Mouse (Mus musculus): Measurements from ENCODE around the gene Armc8.

Gene Armc8

DNA sequence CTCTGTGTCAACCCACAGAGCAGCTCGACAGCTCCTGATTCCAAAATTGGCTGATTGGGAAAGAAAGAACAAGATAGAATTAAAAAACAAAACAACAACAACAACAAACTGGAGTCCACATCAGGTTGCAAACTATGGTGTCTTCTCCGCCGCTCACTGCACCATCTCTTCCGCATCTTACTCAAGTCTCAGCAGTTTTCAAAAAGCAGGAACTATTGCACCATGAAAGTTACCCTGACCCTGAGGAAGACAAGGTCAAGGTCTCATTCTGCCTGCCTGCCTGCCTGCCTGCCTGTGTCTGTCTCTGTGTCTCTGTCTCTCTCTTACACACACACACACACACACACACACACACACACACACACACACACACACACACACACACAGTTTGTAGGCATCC lies 69.4 kb downstream of the Armc8 start:
- no peak for DNase-seq (ENCODE audit: low spot score)

DNA sequence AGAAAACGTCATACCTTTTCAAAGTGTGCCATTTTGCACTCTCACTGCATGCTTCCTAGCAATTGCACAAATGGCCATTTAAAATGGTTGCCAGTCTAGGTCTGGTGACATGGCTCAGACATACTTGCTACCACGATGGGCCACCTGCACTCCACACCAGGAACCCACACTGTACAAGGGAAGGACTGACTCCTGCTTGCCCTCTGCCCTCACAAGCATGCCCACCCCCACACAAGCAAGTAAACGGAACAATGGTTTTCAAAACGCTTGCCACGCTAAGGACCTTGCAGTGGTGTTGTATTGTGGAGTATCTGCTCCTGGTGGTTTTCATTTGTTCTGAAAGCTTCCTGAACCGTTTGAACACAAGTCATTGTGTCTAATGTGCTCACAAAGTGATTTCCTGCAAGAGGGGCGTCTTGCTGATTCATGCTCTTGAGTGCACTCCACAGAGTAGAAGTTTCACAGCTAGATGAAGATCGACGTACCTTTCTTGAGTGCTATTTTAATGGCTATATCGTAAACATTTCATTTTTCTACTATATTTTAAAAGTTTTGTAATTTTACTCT lies 76.0 kb downstream of the Armc8 start:
- no peak for DNase-seq (ENCODE audit: low spot score)

DNA sequence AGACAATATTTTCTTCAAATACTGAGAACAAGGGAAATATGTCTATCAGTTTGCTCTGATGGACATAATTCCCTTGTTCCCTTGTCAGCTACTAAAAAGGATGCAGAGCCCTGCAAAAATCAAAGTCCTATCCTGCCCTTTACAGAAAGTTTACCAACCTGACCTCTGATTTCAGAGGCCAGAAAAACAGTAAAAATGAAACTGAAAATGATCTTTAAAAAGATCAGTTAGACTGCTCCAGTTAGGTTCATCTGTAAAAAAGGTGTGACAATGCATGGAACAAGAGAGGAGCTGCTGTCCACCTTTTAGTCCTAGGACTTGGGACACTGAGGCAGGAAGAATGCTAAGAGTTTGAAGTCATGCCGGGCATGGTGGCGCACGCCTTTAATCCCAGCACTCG lies 77.6 kb downstream of the Armc8 start:
- no peak for DNase-seq (ENCODE audit: low spot score)

DNA sequence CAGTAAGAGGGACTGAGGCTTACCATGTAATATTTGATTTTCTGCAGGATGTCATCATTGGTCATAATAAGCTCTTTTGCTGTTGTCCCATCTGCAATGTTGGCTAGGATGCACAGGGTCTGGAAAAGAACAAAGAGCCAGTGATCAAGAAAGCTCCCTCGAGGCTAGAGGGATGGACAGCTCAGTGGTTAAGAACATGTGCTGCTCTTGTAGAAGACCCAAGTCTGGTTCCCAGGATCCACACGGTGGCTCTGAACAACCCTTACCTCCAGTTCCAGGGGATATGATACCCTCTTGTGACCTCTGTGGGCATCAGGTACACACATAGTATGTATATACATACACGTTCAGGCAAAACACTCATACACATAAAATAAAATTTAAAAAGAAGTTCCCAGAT lies 80.9 kb downstream of the Armc8 start:
- no peak for DNase-seq (ENCODE audit: low spot score)

DNA sequence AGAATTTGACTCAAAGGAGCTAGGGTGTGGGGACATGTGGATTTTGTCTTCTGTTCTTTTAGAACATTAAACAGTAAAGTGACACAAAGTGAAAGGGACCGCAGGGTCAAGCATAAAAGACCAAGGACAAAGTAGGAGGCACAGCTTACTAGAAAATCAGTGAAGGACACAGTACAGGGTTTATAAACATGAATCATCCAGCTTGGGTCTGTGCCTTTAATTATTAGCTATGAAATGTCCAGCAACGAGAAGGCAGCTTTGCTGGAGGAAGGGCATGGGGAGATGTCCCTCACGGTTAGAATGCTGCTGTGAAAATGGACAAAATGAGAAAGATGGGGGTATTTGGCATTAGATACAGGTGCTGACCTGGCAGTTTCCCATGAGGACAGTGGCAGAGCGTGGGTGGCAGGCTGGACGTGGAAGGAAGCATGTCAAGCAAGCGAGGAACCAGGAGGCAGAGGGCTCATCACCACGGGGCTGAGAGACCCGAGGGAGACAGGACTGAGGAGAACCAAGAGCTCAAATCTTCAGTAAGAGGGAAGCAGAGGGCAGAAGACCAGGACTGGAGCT lies 81.5 kb downstream of the Armc8 start:
- DNase-seq (ENCODE audit: low spot score): no peak

DNA sequence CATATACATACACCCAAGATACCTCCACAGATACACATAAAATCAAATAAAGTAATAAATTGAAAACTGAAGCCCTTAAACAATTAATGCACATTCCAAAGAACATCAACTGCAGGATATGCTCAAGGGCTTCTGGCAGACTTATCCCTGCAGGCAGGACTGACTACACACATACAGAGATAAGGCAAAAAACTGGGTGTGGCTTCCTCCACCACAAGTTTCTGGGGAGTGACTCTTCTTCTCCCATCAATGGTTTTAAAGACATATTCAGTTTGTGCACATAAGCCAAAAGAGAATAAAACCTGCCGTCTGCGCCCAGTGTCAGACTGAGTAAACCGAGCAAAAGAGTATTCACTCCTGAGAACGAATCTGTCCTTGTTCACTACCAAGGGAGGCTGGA lies 83.6 kb downstream of the Armc8 start:
- DNase-seq (ENCODE audit: low spot score): no peak

DNA sequence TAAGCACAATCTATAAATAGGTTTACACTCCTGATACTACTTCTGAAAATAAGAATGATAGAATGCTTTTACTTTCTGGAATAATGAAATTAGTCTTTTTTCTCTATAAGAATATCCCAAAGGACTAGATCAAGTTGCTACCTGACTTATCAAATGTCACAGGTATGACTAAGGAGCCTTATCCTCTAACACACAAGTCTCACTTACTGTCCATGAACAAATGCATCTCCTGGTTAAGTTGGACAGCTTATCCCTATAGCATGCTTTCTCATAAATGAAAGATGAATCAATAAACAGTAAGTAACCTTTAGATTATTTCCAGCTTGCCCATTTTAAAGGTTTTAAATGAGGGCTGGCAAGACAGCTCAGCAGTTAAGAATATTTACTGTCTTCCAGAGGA lies 84.1 kb downstream of the Armc8 start:
- no peak for DNase-seq (ENCODE audit: low spot score)

DNA sequence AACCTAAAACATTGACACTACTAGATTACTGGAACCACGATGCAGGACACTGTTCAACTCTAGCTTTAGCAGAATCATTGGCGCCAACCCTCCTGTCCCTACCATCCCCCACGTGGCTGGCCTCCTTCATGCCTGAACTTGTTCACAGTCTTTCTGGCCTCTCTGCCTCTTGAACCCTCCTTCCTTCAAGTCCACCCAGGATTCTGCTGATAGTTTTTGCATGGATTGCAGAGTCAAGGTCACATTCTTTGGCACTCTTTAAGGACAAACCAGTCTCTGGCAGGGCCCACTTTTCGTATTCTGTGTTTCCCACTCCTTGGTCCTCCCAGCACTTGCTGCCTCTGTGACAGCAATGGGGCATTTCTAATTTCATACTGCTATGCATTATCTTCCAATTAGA lies 85.5 kb downstream of the Armc8 start:
- DNase-seq (ENCODE audit: low spot score): no peak

DNA sequence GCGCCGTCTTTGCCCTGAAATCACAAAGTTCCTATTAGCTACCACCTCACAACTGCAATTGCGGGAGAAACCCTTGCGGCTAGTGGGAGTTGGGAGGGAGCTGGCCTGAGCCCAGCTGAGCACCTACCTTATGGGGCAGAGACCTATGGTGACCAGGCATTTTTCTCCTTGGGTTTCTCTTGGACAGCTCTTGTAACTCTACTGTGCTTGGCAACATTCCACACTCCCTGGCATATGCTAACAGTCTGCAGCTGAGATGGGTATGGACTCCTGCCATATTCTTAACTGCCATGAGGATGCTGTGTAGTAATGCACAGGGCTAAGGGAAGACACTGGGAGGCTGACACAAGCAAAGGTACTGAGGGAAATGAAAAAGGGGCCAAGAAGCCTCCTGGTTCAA lies 87.9 kb downstream of the Armc8 start:
- DNase-seq (ENCODE audit: low spot score): no peak

DNA sequence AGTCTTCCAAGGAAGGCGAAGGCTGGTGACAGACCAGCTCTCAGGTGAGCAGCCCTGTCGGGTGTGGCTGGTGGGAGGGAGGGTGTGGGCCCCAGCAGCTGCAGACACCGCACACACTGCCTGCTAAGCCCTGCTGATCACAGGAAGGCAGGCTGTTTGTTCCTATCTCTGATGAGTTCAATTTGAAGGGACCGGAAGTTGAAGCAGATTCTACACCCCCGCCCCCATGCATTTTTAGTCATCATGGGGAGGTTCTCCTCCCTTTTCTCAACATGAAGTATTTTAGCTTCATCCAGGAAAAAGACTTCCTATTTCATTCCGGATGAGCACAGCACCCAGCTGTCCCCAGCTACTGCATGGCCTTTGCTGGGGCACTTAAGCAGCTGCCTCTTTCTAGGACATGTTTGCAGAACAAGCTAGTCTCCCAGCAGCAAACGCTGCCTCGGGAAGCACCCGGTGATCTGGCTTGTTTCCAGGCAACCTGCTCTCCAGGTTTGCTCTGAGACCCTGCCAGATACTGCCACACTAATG lies 89.5 kb downstream of the Armc8 start:
- DNase-seq (ENCODE audit: low spot score): no peak

DNA sequence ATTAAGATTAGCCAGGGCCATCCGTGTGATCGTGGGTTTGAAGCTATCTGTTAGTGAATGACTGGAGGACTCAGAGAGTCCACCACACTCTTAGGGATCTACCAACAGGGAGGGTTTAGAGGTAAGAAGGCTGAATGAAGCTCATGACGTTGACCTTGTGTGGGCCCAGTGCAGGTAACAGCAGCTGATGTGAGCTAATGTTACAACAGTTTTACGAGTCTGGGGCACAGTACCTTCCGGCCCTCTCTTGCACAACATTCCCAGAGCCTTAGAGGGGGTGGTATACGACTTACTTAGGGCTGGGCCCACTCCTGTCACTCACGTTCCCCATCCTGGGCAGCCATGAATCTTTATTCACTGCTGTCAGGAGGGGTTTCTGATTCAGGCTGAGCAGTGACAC lies 97.4 kb downstream of the Armc8 start:
- no peak for DNase-seq (ENCODE audit: low spot score)

DNA sequence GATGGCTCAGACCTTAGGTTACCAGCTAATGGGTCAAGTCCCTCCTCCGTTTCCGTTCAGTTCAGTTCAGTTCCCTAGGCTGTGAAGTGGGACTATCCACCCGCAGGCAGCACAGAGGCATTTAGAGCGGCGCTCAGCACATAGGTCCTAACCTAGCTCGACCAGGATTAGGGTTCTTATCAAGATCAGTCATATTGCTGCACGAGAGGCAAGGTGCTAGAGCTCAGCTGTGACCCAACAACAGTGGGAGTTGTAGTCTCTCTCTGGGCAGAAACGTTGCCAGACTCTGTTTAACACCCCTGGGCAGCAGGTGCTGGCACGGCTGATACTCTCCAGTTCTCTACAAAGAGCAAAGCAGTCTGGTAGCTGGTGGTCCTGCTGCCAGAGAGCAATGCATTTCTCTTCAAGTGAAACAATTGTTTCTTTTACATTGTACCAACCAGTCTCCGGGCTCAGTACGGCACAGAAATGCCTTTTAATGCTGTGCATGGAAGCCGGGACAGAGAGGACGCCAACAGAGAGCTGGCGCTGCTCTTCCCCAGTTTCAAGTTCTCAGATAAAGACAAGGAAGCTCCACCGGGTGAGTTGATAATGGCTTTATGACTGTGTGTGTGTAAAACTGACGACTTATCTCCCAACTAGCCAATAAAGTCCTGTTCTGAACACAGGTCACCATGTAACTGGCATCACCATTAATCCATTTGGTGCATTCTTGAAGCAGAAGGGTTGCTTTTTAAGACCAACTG lies 98.2 kb downstream of the Armc8 start:
- no peak for DNase-seq (ENCODE audit: low spot score)

DNA sequence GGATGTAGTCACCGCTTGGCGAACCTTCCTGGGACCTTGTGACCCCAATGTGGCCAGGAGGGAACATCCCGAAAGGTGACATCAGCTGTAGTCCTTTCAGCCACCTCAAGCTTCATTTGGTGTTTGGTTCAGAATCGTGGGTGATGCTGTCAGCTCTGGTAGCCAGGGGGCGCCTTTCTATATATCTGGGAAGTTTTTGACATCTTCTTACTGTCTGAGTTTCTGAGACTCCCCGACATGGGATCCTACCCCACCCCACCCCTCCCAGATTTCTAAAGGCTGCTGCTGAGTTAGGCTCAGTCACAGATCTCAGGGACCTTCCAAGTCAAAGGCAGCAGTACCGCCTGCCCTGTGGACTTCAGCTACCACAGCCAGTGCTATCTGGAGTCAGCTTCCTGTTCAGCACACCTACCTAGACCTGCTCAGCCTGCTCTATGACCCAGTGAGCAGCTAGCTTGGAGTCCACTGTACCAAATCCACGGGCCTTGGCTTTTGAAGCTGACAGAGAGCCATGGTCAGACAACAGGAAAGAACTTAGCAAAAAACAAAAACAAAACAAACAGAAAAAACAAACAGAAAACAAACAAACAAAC lies 98.9 kb downstream of the Armc8 start:
- no peak for DNase-seq (ENCODE audit: low spot score)

DNA sequence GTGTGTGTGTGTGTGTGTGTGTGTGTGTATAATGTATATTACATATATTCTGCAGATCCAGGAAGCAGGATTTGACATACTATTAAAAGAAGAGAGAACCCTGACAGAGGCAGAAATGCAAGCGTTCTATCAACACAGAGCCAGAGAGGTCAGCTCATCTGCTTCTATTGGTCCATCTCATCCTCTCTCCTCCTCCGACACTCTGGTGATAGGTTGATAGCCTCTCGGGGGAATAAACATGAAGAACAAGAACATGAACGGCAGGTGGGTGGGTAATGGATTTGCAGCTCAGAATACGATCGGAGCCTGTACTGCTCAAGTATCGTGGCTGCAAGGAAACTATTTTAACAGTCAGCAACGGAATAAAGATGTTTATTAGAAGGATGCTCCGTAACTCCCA lies 100.1 kb downstream of the Armc8 start:
- DNase-seq (ENCODE audit: low spot score): no peak

DNA sequence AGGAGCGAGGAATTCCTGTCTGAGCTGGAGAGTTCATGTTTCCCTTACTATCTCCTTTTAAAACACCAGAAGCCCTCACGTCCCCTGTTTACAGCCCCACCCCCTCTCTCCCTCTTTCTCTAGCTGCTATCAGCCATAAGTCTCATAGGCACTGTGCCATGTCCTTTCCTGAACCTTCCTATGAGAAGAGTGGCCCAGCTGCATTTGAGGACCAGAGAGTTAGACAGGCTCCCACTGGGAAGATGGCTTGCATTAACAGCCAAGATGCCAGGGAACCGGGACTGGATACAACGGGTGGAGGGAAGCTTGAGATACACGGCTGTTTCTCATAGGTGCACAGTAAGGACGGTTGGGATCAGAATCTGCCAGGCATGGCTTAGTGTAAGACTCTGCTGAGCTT lies 103.8 kb downstream of the Armc8 start:
- no peak for DNase-seq (ENCODE audit: low spot score)

DNA sequence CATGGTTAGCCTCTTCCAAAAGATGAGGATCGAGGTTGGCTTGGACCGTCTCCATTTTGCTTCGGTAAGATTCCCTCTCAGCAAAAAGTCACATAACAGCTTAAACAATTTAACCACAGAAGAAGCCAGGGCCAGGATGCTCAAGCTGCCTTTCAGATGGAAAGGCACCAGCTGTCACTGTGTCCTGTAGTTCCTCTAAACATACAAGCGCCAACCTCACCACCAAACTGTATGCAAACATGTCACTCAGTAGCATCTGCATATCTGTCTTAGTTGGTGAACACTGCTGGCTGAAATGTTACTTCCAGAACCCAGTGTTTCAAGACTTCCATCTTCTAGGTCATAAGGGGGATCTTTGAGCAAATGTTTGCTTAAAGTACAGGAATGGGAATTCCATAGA lies 109.0 kb downstream of the Armc8 start:
- no peak for DNase-seq (ENCODE audit: low spot score)

DNA sequence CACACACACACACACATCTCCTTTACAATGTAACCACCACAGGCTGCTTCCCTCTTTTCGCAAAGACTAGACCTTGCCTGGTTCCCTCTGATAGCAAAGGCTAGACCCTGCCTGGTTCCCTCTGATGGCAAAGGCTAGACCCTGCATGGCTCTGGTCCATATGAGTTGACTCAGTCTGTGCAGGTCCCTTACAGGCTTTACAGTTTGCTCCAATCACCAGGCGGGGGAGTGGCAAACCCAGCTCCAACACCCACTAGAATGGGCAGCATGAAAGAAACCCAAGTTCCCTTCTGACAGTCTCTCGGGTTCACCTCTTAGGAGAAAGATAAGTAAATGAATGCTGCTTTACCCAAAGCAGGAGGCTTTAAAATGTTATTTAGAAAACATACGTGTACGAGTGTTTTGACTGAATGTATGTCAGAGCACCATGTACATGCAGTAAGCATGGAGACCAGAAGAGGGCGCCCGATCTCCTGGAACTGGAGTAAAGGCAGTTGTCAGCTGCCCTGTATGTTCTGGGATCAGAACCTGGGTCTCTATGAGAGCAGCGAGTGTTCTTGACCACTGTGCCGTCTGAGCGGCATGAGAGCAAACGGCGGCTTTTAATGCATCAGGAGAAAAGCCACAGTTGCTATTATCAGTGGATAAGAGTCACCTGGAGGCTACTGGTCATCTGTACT lies 110.0 kb downstream of the Armc8 start:
- DNase-seq (ENCODE audit: low spot score): no peak

DNA sequence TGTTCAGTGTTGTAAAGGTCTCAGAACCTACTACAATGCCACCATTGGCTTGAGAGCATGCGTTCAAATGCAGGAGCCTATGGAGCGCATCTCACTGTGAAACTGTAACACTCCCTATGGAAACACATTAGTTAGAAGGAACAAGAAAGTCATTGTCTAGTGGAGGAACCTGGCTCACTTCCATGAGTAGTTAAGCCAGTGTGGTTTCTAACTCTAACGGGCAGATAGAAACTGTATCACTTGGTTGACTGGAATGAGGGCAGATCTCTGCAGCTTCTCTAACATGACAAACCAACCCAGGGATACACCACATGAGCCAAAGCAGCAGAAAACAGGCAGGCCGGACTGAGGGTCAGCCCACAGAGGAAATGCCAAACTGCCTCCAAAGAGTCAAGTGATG lies 114.5 kb downstream of the Armc8 start:
- DNase-seq (ENCODE audit: low spot score): no peak

DNA sequence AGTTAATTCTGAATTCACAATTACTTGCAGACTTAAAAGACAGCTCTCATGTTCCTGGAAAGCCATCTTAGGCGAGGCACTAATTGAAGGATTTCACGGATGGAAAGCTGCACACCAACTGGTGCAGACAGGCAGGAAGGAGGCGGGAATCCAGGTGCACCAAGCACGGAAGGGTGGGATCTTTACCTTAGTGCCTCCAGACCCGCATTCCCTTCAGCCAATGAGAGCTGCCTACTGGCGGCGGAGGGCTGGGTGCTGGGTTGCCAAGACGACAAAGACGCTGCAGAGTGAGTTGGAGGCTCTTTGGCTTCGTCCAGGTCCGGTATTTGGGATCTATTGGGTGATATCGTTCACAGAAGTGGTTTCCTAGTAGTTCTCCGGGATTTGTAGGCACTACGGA lies 117.5 kb downstream of the Armc8 start, which contains the start of gene Nme9:
Gene Nme9 (plus strand): TSS at position 315 of the 400 bp plus-strand sequence.
- DNase-seq (ENCODE audit: low spot score): no peak

DNA sequence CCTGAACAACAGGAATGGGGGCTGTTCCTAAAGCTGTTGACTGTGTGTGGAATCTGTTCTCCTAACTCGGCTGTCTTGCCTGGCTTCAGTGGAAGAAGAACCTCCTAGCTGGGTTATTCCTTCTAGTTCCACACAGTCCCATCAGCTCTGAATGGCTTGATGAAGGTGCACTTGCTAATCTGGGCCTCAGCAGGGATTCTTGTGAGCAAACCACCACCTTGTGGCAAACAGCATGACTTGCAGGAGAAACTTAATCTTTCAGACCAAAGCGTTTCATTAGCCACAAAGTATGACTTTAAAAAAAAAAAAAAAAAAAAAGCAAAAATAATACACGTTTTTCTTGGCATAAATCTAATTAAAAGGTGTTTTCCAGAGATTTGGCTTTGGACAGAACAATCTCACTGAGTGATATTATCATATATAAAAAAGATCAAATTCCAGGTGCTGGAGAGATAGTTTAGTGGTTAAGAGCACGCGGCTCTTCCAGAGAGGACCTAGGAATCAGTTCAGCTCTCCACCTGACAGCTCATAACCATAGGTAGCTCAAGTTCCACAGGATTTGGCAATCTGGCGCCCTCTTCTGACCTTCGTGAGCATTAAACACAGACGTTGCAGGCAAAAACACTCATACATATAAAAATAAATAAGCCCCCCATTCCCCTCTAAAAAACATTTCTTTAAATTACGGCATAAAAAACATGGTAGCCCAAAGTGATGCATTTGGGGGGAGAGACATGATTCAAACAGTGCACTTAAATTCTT lies 118.6 kb downstream of the Armc8 start:
- DNase-seq (ENCODE audit: low spot score): no peak

DNA sequence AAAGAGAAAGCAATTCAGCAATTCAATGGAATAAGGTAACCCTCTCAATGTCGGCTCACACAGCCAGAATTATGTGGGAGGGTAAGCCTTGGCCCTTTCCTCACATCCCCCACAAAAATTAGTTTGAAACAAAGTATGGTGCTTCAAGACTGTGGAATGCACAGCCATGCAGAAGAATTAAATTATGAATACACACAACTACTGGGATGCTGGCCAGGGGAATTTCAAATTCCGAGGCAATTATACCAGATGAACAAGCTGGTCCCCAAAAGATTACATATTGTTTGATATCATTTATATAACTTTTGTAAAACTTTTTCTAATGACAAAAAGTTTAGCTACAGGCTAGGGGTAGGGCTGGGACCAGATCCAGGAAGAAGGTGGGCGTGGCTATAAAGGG lies 121.4 kb downstream of the Armc8 start:
- DNase-seq (ENCODE audit: low spot score): no peak

DNA sequence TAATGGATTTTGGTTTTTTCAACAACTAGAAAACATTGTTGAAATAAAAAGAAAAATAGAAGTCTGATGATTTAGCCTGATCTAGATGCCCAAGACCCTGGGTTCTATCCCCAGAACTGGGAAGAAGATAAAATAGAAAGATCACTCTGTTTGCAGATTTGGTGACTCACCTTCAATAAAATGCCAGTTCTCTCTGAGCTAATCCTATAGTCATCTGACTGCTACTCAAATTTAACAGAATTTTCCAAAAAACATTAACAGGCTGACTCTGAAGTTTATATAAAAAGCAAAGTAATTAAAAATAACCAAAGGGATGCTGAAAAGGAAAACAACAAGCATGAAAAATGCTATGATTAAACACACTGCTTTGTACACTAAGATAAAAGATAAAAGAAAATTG lies 122.4 kb downstream of the Armc8 start:
- no peak for DNase-seq (ENCODE audit: low spot score)
